In the genomic region with DNA sequence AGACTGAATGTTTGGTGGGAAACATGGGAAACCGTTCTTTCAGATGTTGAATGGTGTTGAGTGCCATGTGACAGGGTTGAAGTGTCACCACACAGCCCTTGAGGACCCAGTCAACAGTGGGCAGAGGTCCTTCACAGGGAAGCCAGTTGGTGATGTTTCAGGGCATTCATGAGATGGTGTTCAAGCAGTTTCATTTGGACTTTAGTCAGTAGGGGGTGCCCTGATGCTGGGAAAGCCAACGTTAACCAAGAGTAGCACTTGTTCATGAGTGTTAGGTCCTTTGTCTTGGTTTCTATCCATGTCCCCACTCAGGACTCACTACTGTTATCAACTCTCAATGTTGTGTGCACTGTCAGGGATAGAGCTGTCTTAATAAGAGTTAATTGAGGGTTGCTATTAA, we compare ENCODE assay signal across 11 mouse cellular contexts. TPM values are rescaled to one million over a fixed set of nuclear protein-coding genes. Genes with fewer than 3 reads are reported as not detected.
DNase-seq lines count a peak whose midpoint lies in the region; ATAC-seq and TF ChIP-seq lines count a peak whose summit lies in the region.
"Had no signal": no experiment of that assay in that cellular context is flagged by ENCODE, and none has a peak within 500 bp of the region (broad histone marks: within the 10 kb centered on the region; RNA-seq: fewer than 3 reads in every experiment).

No protein-coding gene starts in this region.

- H3K36me3 ChIP-seq in liver, postnatal 0 days (replicated peaks; ENCODE audit: insufficient read depth, low read length): no peaks in the 10 kb centered on the region
- no peaks in the 10 kb centered on the region for H3K36me3 ChIP-seq in liver, embryonic 12.5 days
- H3K36me3 ChIP-seq in hindbrain, embryonic 12.5 days: no peaks in the 10 kb centered on the region

- peak; percentile 28 to 53 for DNase-seq in frontal cortex, postnatal 36 days (ENCODE audit: low spot score in 2 of 2)
- no peak for DNase-seq in frontal cortex, postnatal 25 days (ENCODE audit: low spot score in 2 of 2)
- no peak for DNase-seq in liver, postnatal 0 days
- DNase-seq in lung, adult 2 months: no peak
- DNase-seq in thymus, postnatal 25 days: peak; percentile 45
- no peak for DNase-seq in cerebellum, adult 11 months
- DNase-seq: kidney, adult 11 months had no signal

- no peak for TF ChIP-seq EP300 in liver, postnatal 0 days (IDR thresholded peaks at IDR 0.05; ENCODE audit: low read depth)

- H3K27ac ChIP-seq in liver, postnatal 0 days (ENCODE audit: low read depth): no peak overlapping the region
- no peak overlapping the region for H3K27ac ChIP-seq in liver, embryonic 12.5 days
- H3K27ac ChIP-seq in hindbrain, embryonic 12.5 days: no peak overlapping the region

- peak; percentile 66 for TF ChIP-seq CTCF in liver, postnatal 0 days (IDR thresholded peaks at IDR 0.05; ENCODE audit: low read depth)
- TF ChIP-seq CTCF in lung, adult 2 months (IDR thresholded peaks at IDR 0.05; ENCODE audit: insufficient read depth, low read length): peak; percentile 32; the same call in 1 of the 2 replicates

- no peak overlapping the region for H3K9ac ChIP-seq in liver, postnatal 0 days (replicated peaks)
- H3K9ac ChIP-seq in liver, embryonic 12.5 days: no peak overlapping the region
- no peak overlapping the region for H3K9ac ChIP-seq in hindbrain, embryonic 12.5 days

- 0 out of 2 replicates have a peak, but pooled peaks cover 2% of the 10 kb centered on the region for H3K9me3 ChIP-seq in liver, postnatal 0 days (ENCODE audit: low read length)
- H3K9me3 ChIP-seq in liver, embryonic 12.5 days (replicated peaks): no peaks in the 10 kb centered on the region
- H3K9me3 ChIP-seq in hindbrain, embryonic 12.5 days (replicated peaks): no peaks in the 10 kb centered on the region; the same call in 1 of the 2 replicates
- H3K9me3 ChIP-seq: megakaryocyte, embryonic 14.5 days had no signal

- WGBS in liver, postnatal 0 days (ENCODE audit: insufficient replicate concordance): 55% methylated on average over 2 of the region's 2 CpGs
- 52% methylated on average over 2 of the region's 2 CpGs for WGBS in liver, embryonic 12.5 days (ENCODE audit: insufficient replicate concordance)
- 47% methylated on average over 2 of the region's 2 CpGs for WGBS in lung, adult 2 months
- WGBS in hindbrain, embryonic 12.5 days: 58% methylated on average over 2 of the region's 2 CpGs

- no peak for ATAC-seq in liver, postnatal 0 days
- ATAC-seq in liver, embryonic 12.5 days: no peak
- no peak for ATAC-seq in hindbrain, embryonic 12.5 days (ENCODE audit: low FRiP score)
- ATAC-seq: forebrain, embryonic 16.5 days had no signal

- TF ChIP-seq POLR2A in lung, adult 2 months (IDR thresholded peaks at IDR 0.05; ENCODE audit: borderline replicate concordance, extremely low read depth, low read depth, low read length): no peak

- no peak overlapping the region for H3K4me3 ChIP-seq in liver, postnatal 0 days (ENCODE audit: low read depth, low read length)
- no peak overlapping the region for H3K4me3 ChIP-seq in liver, embryonic 12.5 days
- H3K4me3 ChIP-seq in lung, adult 2 months (replicated peaks; ENCODE audit: extremely low read depth, low read depth, low read length): no peak overlapping the region
- no peak overlapping the region for H3K4me3 ChIP-seq in hindbrain, embryonic 12.5 days
- H3K4me3 ChIP-seq: megakaryocyte, embryonic 14.5 days had no signal

- H3K27me3 ChIP-seq in liver, postnatal 0 days (ENCODE audit: insufficient read depth, low read length): no peaks in the 10 kb centered on the region
- H3K27me3 ChIP-seq in liver, embryonic 12.5 days (replicated peaks): no peaks in the 10 kb centered on the region
- H3K27me3 ChIP-seq in hindbrain, embryonic 12.5 days: no peaks in the 10 kb centered on the region
- H3K27me3 ChIP-seq: megakaryocyte, embryonic 14.5 days had no signal

- no peak overlapping the region for H3K4me2 ChIP-seq in liver, postnatal 0 days (ENCODE audit: low read depth, low read length)
- no peak overlapping the region for H3K4me2 ChIP-seq in liver, embryonic 12.5 days
- no peak overlapping the region for H3K4me2 ChIP-seq in hindbrain, embryonic 12.5 days (replicated peaks)

- H3K4me1 ChIP-seq in liver, postnatal 0 days (ENCODE audit: insufficient read depth): no peaks in the 10 kb centered on the region
- no peaks in the 10 kb centered on the region for H3K4me1 ChIP-seq in liver, embryonic 12.5 days
- no peaks in the 10 kb centered on the region for H3K4me1 ChIP-seq in lung, adult 2 months (ENCODE audit: control insufficient read depth, insufficient read depth, low read length)
- no peaks in the 10 kb centered on the region for H3K4me1 ChIP-seq in hindbrain, embryonic 12.5 days
- H3K4me1 ChIP-seq: megakaryocyte, embryonic 14.5 days had no signal

RNA-seq across cellular contexts. Expression of a gene that starts 20.0 kb away (rescaled TPM):
- 68.6 and 72.3 TPM in 2 replicates for polyA plus RNA-seq in liver, postnatal 0 days (2015; fragmentation: Nextera tagmentation; extraction: Ambion mirVana)
- polyA plus RNA-seq in liver, embryonic 12.5 days (2016; fragmentation: Nextera tagmentation; extraction: Ambion mirVana): 113 and 115 TPM in 2 replicates
- 21.8 and 29.7 TPM in 2 replicates for polyA plus RNA-seq in lung, adult 2 months (2012; rRNA removed)
- 95.5 and 102 TPM in 2 replicates for polyA plus RNA-seq in hindbrain, embryonic 12.5 days (2016; fragmentation: Nextera tagmentation; extraction: Ambion mirVana)

RNA-seq across cellular contexts. Expression of a gene that starts 29.0 kb away (rescaled TPM):
- 528 and 545 TPM in 2 replicates for polyA plus RNA-seq in liver, postnatal 0 days (2015; fragmentation: Nextera tagmentation; extraction: Ambion mirVana)
- 514 and 545 TPM in 2 replicates for polyA plus RNA-seq in liver, embryonic 12.5 days (2016; fragmentation: Nextera tagmentation; extraction: Ambion mirVana)
- 238 and 290 TPM in 2 replicates for polyA plus RNA-seq in lung, adult 2 months (2012; rRNA removed)
- 709 and 802 TPM in 2 replicates for polyA plus RNA-seq in hindbrain, embryonic 12.5 days (2016; fragmentation: Nextera tagmentation; extraction: Ambion mirVana)

RNA-seq across cellular contexts. Expression of a gene that starts 42.4 kb away (rescaled TPM):
- 21.4 and 26.4 TPM in 2 replicates for polyA plus RNA-seq in liver, postnatal 0 days (2015; fragmentation: Nextera tagmentation; extraction: Ambion mirVana)
- 48.2 and 55.7 TPM in 2 replicates for polyA plus RNA-seq in liver, embryonic 12.5 days (2016; fragmentation: Nextera tagmentation; extraction: Ambion mirVana)
- 17.4 and 38.3 TPM in 2 replicates for polyA plus RNA-seq in lung, adult 2 months (2012; rRNA removed)
- 3.3 and 3.4 TPM in 2 replicates for polyA plus RNA-seq in hindbrain, embryonic 12.5 days (2016; fragmentation: Nextera tagmentation; extraction: Ambion mirVana)

RNA-seq across cellular contexts. Expression of a gene that starts 54.0 kb away (rescaled TPM):
- polyA plus RNA-seq in liver, postnatal 0 days (2015; fragmentation: Nextera tagmentation; extraction: Ambion mirVana): 174 and 178 TPM in 2 replicates
- 102 and 111 TPM in 2 replicates for polyA plus RNA-seq in liver, embryonic 12.5 days (2016; fragmentation: Nextera tagmentation; extraction: Ambion mirVana)
- polyA plus RNA-seq in lung, adult 2 months (2012; rRNA removed): 229 and 251 TPM in 2 replicates
- polyA plus RNA-seq in hindbrain, embryonic 12.5 days (2016; fragmentation: Nextera tagmentation; extraction: Ambion mirVana): 88.4 and 88.8 TPM in 2 replicates

Comparison
In these comparisons a context has a peak if more than half of its experiments do, and no peak if none do; other contexts are left out.
1. DNase-seq: peak in frontal cortex, postnatal 36 days (2 of 2) and thymus, postnatal 25 days (single experiment); none in frontal cortex, postnatal 25 days (0 of 2), liver, postnatal 0 days (single experiment), lung, adult 2 months (single experiment) and cerebellum, adult 11 months (single experiment).